Mouse (Mus musculus) liver, embryonic 14.5 days (tissue): Measurements from ENCODE around the gene Sidt2. TPM values are rescaled to one million over a fixed set of nuclear protein-coding genes. Genes with fewer than 3 reads are reported as not detected.

ENCODE experiments used
- ATAC-seq: fragments of 200-750 bp; cut with Nextera tagmentation; 2 replicates; pipeline ENCODE4 v1.8.0; 2017; ENCODE audit warnings: moderate number of reproducible peaks, mild to moderate bottlenecking, moderate library complexity; ENCODE audit not compliant: insufficient read depth
- DNase-seq, 3 experiments: peaks; one replicate each; pipeline ENCODE4 v3.0.0-alpha.2; 2012 to 2013; ENCODE audit warnings: low read depth in 3 of 3, low spot score in 3 of 3
- H3K27ac ChIP-seq: fragments of 300-500 bp; sonication (generic); 2 replicates; pipeline ENCODE4 v1.5.1; 2014; ENCODE audit warnings: moderate library complexity, mild to moderate bottlenecking, control low read depth, inconsistent platforms
- H3K27me3 ChIP-seq: fragments of 300-500 bp; sonication (generic); 2 replicates; pipeline ENCODE4 v1.6.1; 2014; ENCODE audit warnings: mild to moderate bottlenecking, low read length, moderate library complexity; ENCODE audit not compliant: control insufficient read depth, insufficient read depth
- H3K36me3 ChIP-seq: fragments of 300-500 bp; sonication (generic); replicated peaks from 2 replicates; pipeline ENCODE4 v1.6.1; 2014; ENCODE audit warnings: low read depth; ENCODE audit not compliant: control insufficient read depth, insufficient read depth
- H3K4me1 ChIP-seq, 2 experiments: fragments of 200-500 bp in 1 of 2; fragments of 300-500 bp in 1 of 2; sonication (generic) in 1 of 2; replicated peaks; 2 replicates each; pipeline ENCODE4 v1.6.1; 2012 to 2014; ENCODE audit warnings: antibody characterized with exemption in 1 of 2, inconsistent platforms in 1 of 2, low read length in 1 of 2; ENCODE audit not compliant: control insufficient read depth in 2 of 2, insufficient read depth in 2 of 2
- H3K4me2 ChIP-seq: fragments of 300-500 bp; sonication (generic); 2 replicates; pipeline ENCODE4 v1.6.1; 2014; ENCODE audit warnings: low read depth, mild to moderate bottlenecking, control low read depth, moderate library complexity
- H3K4me3 ChIP-seq, 2 experiments: fragments of 200-500 bp in 1 of 2; fragments of 300-500 bp in 1 of 2; sonication (generic) in 1 of 2; 2 replicates each; pipeline ENCODE4 v1.5.1; 2012 to 2014; ENCODE audit warnings: low read depth in 2 of 2, low read length in 2 of 2, mild to moderate bottlenecking in 2 of 2, control low read depth in 1 of 2, inconsistent platforms in 1 of 2, moderate library complexity in 1 of 2; ENCODE audit not compliant: insufficient read depth in 1 of 2
- H3K9ac ChIP-seq: fragments of 300-500 bp; sonication (generic); replicated peaks from 2 replicates; pipeline ENCODE4 v1.6.1; 2014; ENCODE audit warnings: mild to moderate bottlenecking, control low read depth, moderate library complexity
- H3K9me3 ChIP-seq: fragments of 300-500 bp; sonication (generic); 2 replicates; pipeline ENCODE4 v1.6.1; 2016; ENCODE audit warnings: low read length, mixed read lengths; ENCODE audit not compliant: control insufficient read depth
- CTCF ChIP-seq: IDR thresholded peaks from 2 replicates; pipeline ENCODE4 v1.5.1; 2016; ENCODE audit warnings: antibody characterized with exemption, low read depth, control low read depth
- EP300 ChIP-seq: IDR thresholded peaks from 2 replicates; pipeline ENCODE4 v1.6.1; 2016; ENCODE audit warnings: antibody characterized with exemption, low read depth
- WGBS: fragments of 180-500 bp; shearing (Covaris S2); extraction: QIAGEN DNeasy Blood & Tissue Kit; methylation state at CpG from one replicate; pipeline ENCODE4 v1.1.7; 2014; ENCODE audit not compliant: insufficient replicate concordance; 5-methylcytosine and 5-hydroxymethylcytosine counted together
- polyA plus RNA-seq, 2 experiments: library from polyadenylated mRNA; depleted of rRNA in 1 of 2; stranded (reverse) in 1 of 2; unstranded in 1 of 2; fragments of >200 nt; fragmentation: Nextera tagmentation in 1 of 2; extraction: Ambion mirVana in 1 of 2; gene quantifications; 2 replicates each; pipeline versions ENCODE4 v1.2.1 to v1.2.3; 2012 to 2014

Sidt2 gene
- polyA plus RNA-seq, 2 experiments, result 11.6 to 20.4 TPM

GRCm38 (mm10) chr9:45943628-45944505 lies 11.2 kb downstream of the Sidt2 start:
- Histone ChIP-seq H3K9me3 (peaks cover 3% of the 10 kb centered on the region; the same call in 1 of the 2 replicates), H3K27me3 (no peaks in the 10 kb centered on the region), H3K36me3 (peaks cover 20% of the 10 kb centered on the region), H3K4me2 (no peak overlapping the region), H3K27ac (no peak overlapping the region), H3K4me3 (no peak overlapping the region), H3K9ac (no peak overlapping the region), H3K4me1 (peaks cover 17 to 35% of the 10 kb centered on the region in 2 experiments)
- peak; percentile 42 for ATAC-seq
- 85% methylated on average over 8 of the region's 8 CpGs for WGBS
- no peak for DNase-seq
- TF ChIP-seq EP300 (no peak), CTCF (no peak)

- Histone ChIP-seq H3K36me3 (peaks cover 16% of the 10 kb centered on the region), H3K27ac (no peak overlapping the region), H3K4me1 (peaks cover 17 to 35% of the 10 kb centered on the region in 2 experiments), H3K4me2 (peak overlapping the region; percentile 11), H3K27me3 (no peaks in the 10 kb centered on the region), H3K9ac (no peak overlapping the region), H3K9me3 (peaks cover 3% of the 10 kb centered on the region; the same call in 1 of the 2 replicates), H3K4me3 (no peak overlapping the region)
- ATAC-seq, result peak; percentile 81
- 24% methylated on average over 8 of the region's 8 CpGs for WGBS
- DNase-seq, result no peak
- no peak for TF ChIP-seq CTCF
- TF ChIP-seq EP300, result peak; percentile 64
Measured at GRCm38 (mm10) chr9:45942916-45943315, 12.1 kb downstream of the Sidt2 start.

GRCm38 (mm10) chr9:45942464-45942863 lies 12.6 kb downstream of the Sidt2 start:
- Histone ChIP-seq H3K9me3 (peaks cover 3% of the 10 kb centered on the region; the same call in 1 of the 2 replicates), H3K27me3 (no peaks in the 10 kb centered on the region), H3K4me1 (peaks cover 17 to 35% of the 10 kb centered on the region in 2 experiments), H3K4me2 (peak overlapping the region; percentile 11), H3K4me3 (no peak overlapping the region), H3K36me3 (peaks cover 16% of the 10 kb centered on the region), H3K9ac (no peak overlapping the region), H3K27ac (no peak overlapping the region)
- ATAC-seq, result peak; percentile 69
- 61% methylated on average over 16 of the region's 16 CpGs for WGBS
- no peak for TF ChIP-seq EP300
- TF ChIP-seq CTCF, result no peak
- no peak for DNase-seq

- Histone ChIP-seq H3K27ac (no peak overlapping the region), H3K4me1 (peaks cover 17 to 35% of the 10 kb centered on the region in 2 experiments), H3K36me3 (peaks cover 16% of the 10 kb centered on the region), H3K4me2 (no peak overlapping the region), H3K4me3 (no peak overlapping the region), H3K9ac (no peak overlapping the region), H3K9me3 (peaks cover 3% of the 10 kb centered on the region; the same call in 1 of the 2 replicates), H3K27me3 (no peaks in the 10 kb centered on the region)
- DNase-seq, result peak in 1 of 3 experiments; percentile 60
- ATAC-seq, result peak; percentile 38; the same call in 1 of the 2 replicates
- WGBS, result 75% methylated on average over 18 of the region's 18 CpGs
- TF ChIP-seq CTCF (peak; percentile 78), EP300 (no peak)
Measured at GRCm38 (mm10) chr9:45941329-45941888, 13.6 kb downstream of the Sidt2 start.

- ATAC-seq, result no peak
- 86% methylated on average over 6 of the region's 6 CpGs for WGBS
- Histone ChIP-seq H3K27ac (no peak overlapping the region), H3K4me3 (no peak overlapping the region), H3K27me3 (peaks cover 7% of the 10 kb centered on the region), H3K36me3 (peaks cover 15% of the 10 kb centered on the region), H3K4me1 (peaks cover 17 to 29% of the 10 kb centered on the region in 2 experiments), H3K9ac (no peak overlapping the region), H3K9me3 (peaks cover 3% of the 10 kb centered on the region; the same call in 1 of the 2 replicates), H3K4me2 (no peak overlapping the region)
- DNase-seq, result no peak
- TF ChIP-seq CTCF, result no peak
- TF ChIP-seq EP300, result no peak
Measured at GRCm38 (mm10) chr9:45939794-45940193, 15.3 kb downstream of the Sidt2 start.
